Mouse (Mus musculus): ENCODE results near the gene Kalrn. TPM values are rescaled to one million over a fixed set of nuclear protein-coding genes. Genes with fewer than 3 reads are reported as not detected.
"Not testable (repeated sequence)": the region's sequence is repeated elsewhere in the genome, so short reads cannot be mapped to it uniquely, and the experiment has no call there.

Kalrn gene
- polyA plus RNA-seq, 1 experiment, result 43.0 TPM

GRCm38 (mm10) chr16:34089022-34089421, 484.3 kb downstream of the Kalrn start:
- 0 out of 2 replicates have a peak, but pooled peaks cover 2% of the 10 kb centered on the region for H3K36me3 ChIP-seq (ENCODE audit: control insufficient read depth, insufficient read depth, low read length)
- peaks cover 6% of the 10 kb centered on the region; the same call in 1 of the 2 replicates for H3K4me1 ChIP-seq (ENCODE audit: control insufficient read depth, insufficient read depth, insufficient read length, low read length)
- TF ChIP-seq CTCF (IDR thresholded peaks at IDR 0.05; ENCODE audit: extremely low read depth, insufficient read length, insufficient replicate concordance, low read depth, low read length), result no peak
- no peaks in the 10 kb centered on the region for H3K27me3 ChIP-seq (ENCODE audit: control insufficient read depth, insufficient read depth, low read length)
- no peak overlapping the region for H3K27ac ChIP-seq (ENCODE audit: insufficient read depth, low read depth, low read length)
- 86% methylated on average over 3 of the region's 3 CpGs for WGBS
- no peak overlapping the region for H3K4me3 ChIP-seq (ENCODE audit: low read depth, low read length)

GRCm38 (mm10) chr16:34088331-34088730, 485.0 kb downstream of the Kalrn start:
- H3K27me3 ChIP-seq (ENCODE audit: control insufficient read depth, insufficient read depth, low read length), result no peaks in the 10 kb centered on the region
- H3K27ac ChIP-seq (ENCODE audit: insufficient read depth, low read depth, low read length), result no peak overlapping the region
- WGBS, result 55% methylated on average over 4 of the region's 4 CpGs
- no peak for TF ChIP-seq POLR2A (IDR thresholded peaks at IDR 0.05; ENCODE audit: low read depth, low read length)
- TF ChIP-seq CTCF (IDR thresholded peaks at IDR 0.05; ENCODE audit: extremely low read depth, insufficient read length, insufficient replicate concordance, low read depth, low read length), result no peak
- H3K36me3 ChIP-seq (ENCODE audit: control insufficient read depth, insufficient read depth, low read length), result 0 out of 2 replicates have a peak, but pooled peaks cover 2% of the 10 kb centered on the region
- H3K4me1 ChIP-seq (ENCODE audit: control insufficient read depth, insufficient read depth, insufficient read length, low read length), result peaks cover 7% of the 10 kb centered on the region; the same call in 1 of the 2 replicates
- H3K4me3 ChIP-seq (ENCODE audit: low read depth, low read length), result no peak overlapping the region

- Histone ChIP-seq H3K27me3 (ENCODE audit: control insufficient read depth, insufficient read depth, low read length) (no peaks in the 10 kb centered on the region), H3K4me1 (ENCODE audit: control insufficient read depth, insufficient read depth, insufficient read length, low read length) (peaks cover 22% of the 10 kb centered on the region), H3K27ac (ENCODE audit: insufficient read depth, low read depth, low read length) (peak overlapping the region; percentile 9; the same call in 1 of the 2 replicates), H3K36me3 (ENCODE audit: control insufficient read depth, insufficient read depth, low read length) (no peaks in the 10 kb centered on the region), H3K4me3 (ENCODE audit: low read depth, low read length) (no peak overlapping the region)
- 51% methylated on average over 10 of the region's 10 CpGs for WGBS
- TF ChIP-seq POLR2A (IDR thresholded peaks at IDR 0.05; ENCODE audit: low read depth, low read length), result no peak
- TF ChIP-seq CTCF (IDR thresholded peaks at IDR 0.05; ENCODE audit: extremely low read depth, insufficient read length, insufficient replicate concordance, low read depth, low read length), result no peak
Measured at GRCm38 (mm10) chr16:34084135-34084920, 489.0 kb downstream of the Kalrn start.

GRCm38 (mm10) chr16:34082494-34083469, 490.6 kb downstream of the Kalrn start:
- WGBS, result 82% methylated on average over 5 of the region's 5 CpGs
- Histone ChIP-seq H3K27ac (ENCODE audit: insufficient read depth, low read depth, low read length) (peak overlapping the region; percentile 71), H3K4me1 (ENCODE audit: control insufficient read depth, insufficient read depth, insufficient read length, low read length) (peaks cover 20% of the 10 kb centered on the region), H3K36me3 (ENCODE audit: control insufficient read depth, insufficient read depth, low read length) (no peaks in the 10 kb centered on the region), H3K4me3 (ENCODE audit: low read depth, low read length) (no peak overlapping the region), H3K27me3 (ENCODE audit: control insufficient read depth, insufficient read depth, low read length) (no peaks in the 10 kb centered on the region)
- no peak for TF ChIP-seq POLR2A (IDR thresholded peaks at IDR 0.05; ENCODE audit: low read depth, low read length)
- no peak for TF ChIP-seq CTCF (IDR thresholded peaks at IDR 0.05; ENCODE audit: extremely low read depth, insufficient read length, insufficient replicate concordance, low read depth, low read length)

GRCm38 (mm10) chr16:34081683-34082438, 491.5 kb downstream of the Kalrn start:
- Histone ChIP-seq H3K4me3 (ENCODE audit: low read depth, low read length) (peak overlapping the region; percentile 28), H3K27ac (ENCODE audit: insufficient read depth, low read depth, low read length) (peak overlapping the region; percentile 75), H3K27me3 (ENCODE audit: control insufficient read depth, insufficient read depth, low read length) (no peaks in the 10 kb centered on the region), H3K4me1 (ENCODE audit: control insufficient read depth, insufficient read depth, insufficient read length, low read length) (peaks cover 20% of the 10 kb centered on the region), H3K36me3 (ENCODE audit: control insufficient read depth, insufficient read depth, low read length) (no peaks in the 10 kb centered on the region)
- TF ChIP-seq CTCF (IDR thresholded peaks at IDR 0.05; ENCODE audit: extremely low read depth, insufficient read length, insufficient replicate concordance, low read depth, low read length), result no peak
- peak; percentile 25; the same call in 1 of the 2 replicates for TF ChIP-seq POLR2A (IDR thresholded peaks at IDR 0.05; ENCODE audit: low read depth, low read length)
- WGBS, result 35% methylated on average over 18 of the region's 19 CpGs

GRCm38 (mm10) chr16:34081314-34081682, 492.0 kb downstream of the Kalrn start:
- H3K36me3 ChIP-seq (ENCODE audit: control insufficient read depth, insufficient read depth, low read length); H3K27me3 ChIP-seq (ENCODE audit: control insufficient read depth, insufficient read depth, low read length): not testable (repeated sequence)
- Histone ChIP-seq H3K4me1 (ENCODE audit: control insufficient read depth, insufficient read depth, insufficient read length, low read length) (peaks cover 20% of the 10 kb centered on the region), H3K27ac (ENCODE audit: insufficient read depth, low read depth, low read length) (peak overlapping the region; percentile 75), H3K4me3 (ENCODE audit: low read depth, low read length) (peak overlapping the region; percentile 45)
